Mouse (Mus musculus) stomach, embryonic 15.5 days (tissue): ENCODE data around the gene Acap3. TPM values are rescaled to one million over a fixed set of nuclear protein-coding genes. Genes with fewer than 3 reads are reported as not detected.

ENCODE experiments used
- ATAC-seq: fragments of 200-750 bp; cut with Nextera tagmentation; 2 replicates; pipeline ENCODE4 v1.8.0; 2017; ENCODE audit warnings: low read depth, moderate number of reproducible peaks, moderate TSS enrichment; ENCODE audit not compliant: insufficient read depth, low FRiP score
- H3K27ac ChIP-seq: fragments of 300-500 bp; sonication (generic); 2 replicates; pipeline ENCODE4 v1.5.1; 2015; ENCODE audit warnings: mild to moderate bottlenecking, inconsistent platforms
- H3K27me3 ChIP-seq: fragments of 300-500 bp; sonication (generic); replicated peaks from 2 replicates; pipeline ENCODE4 v1.6.1; 2015; ENCODE audit warnings: inconsistent platforms
- H3K36me3 ChIP-seq: fragments of 300-500 bp; sonication (generic); 2 replicates; pipeline ENCODE4 v1.6.1; 2015; ENCODE audit warnings: inconsistent platforms
- H3K4me1 ChIP-seq: fragments of 300-500 bp; sonication (generic); 2 replicates; pipeline ENCODE4 v1.6.1; 2015; ENCODE audit warnings: inconsistent platforms
- H3K4me2 ChIP-seq: fragments of 300-500 bp; sonication (generic); 2 replicates; pipeline ENCODE4 v1.6.1; 2015; ENCODE audit warnings: mild to moderate bottlenecking, inconsistent platforms
- H3K4me3 ChIP-seq: fragments of 300-500 bp; sonication (generic); replicated peaks from 2 replicates; pipeline ENCODE4 v1.5.1; 2015; ENCODE audit warnings: inconsistent platforms
- H3K9ac ChIP-seq: fragments of 300-500 bp; sonication (generic); 2 replicates; pipeline ENCODE4 v1.6.1; 2015; ENCODE audit warnings: inconsistent platforms
- H3K9me3 ChIP-seq: fragments of 300-500 bp; sonication (generic); 2 replicates; pipeline ENCODE4 v1.6.1; 2016; ENCODE audit warnings: inconsistent platforms
- WGBS: fragments of 180-500 bp; shearing (Covaris S2); methylation state at CpG from one replicate; pipeline ENCODE4 v1.1.7; 2015; 5-methylcytosine and 5-hydroxymethylcytosine counted together
- microRNA-seq: library from miRNA; unstranded; fragments of <30 nt; microRNA quantifications from one replicate; pipeline ENCODE4, GENCODE M21; 2016
- polyA plus RNA-seq: library from polyadenylated mRNA; unstranded; fragments of >200 nt; fragmentation: Nextera tagmentation; extraction: Ambion mirVana; gene quantifications from 2 replicates; pipeline ENCODE4 v1.2.1, GENCODE M21; 2015

Acap3 gene
- polyA plus RNA-seq, 1 experiment from 2014 or later: 17.0 TPM

DNA sequence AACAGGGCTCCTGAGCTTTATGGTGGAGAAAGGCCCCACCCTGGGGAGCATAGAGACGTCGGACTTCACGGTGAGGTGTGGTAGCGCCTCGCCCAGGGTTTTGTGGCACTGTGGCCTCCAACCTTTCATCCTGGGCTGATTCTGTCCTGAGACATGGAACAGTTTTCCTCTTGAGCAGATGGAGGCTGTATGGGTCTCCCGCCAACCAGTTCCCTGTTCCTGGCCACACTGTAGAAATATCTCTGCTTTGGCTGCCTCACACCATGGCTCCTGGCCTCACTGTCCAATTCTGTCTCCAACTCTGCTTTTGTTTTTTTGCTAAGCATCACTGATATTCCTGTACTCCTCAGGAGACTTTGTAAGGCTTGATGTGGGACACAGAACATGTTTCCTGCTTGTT, 63.9 kb downstream of the Acap3 start:
- H3K27ac ChIP-seq: no peak overlapping the region
- H3K4me3 ChIP-seq: no peak overlapping the region
- H3K4me1 ChIP-seq: no peaks in the 10 kb centered on the region
- whole genome bisulfite sequencing: 94% methylated on average over 6 of the region's 6 CpGs
- no peaks in the 10 kb centered on the region for H3K9me3 ChIP-seq
- H3K36me3 ChIP-seq: peaks cover 52% of the 10 kb centered on the region
- H3K27me3 ChIP-seq: no peaks in the 10 kb centered on the region
- no peak overlapping the region for H3K4me2 ChIP-seq
- no peak for ATAC-seq
- no peak overlapping the region for H3K9ac ChIP-seq

Small RNA genes lying within 50 kb of the gene (microRNA-seq; reads per million reads assigned to microRNA genes)
- gene Gm22991: not detected

Other genes starting within 250 kb of the Acap3 start
- gene Gm10563, start 246.4 kb upstream of the Acap3 start, polyA plus RNA-seq: not detected in 2 replicates
- 39.6 and 42.0 TPM in 2 replicates for gene Mmp23, start 238.4 kb upstream of the Acap3 start, polyA plus RNA-seq
- 23.3 and 24.1 TPM in 2 replicates for gene Mib2, start 222.6 kb upstream of the Acap3 start, polyA plus RNA-seq
- gene Fndc10, start 197.5 kb upstream of the Acap3 start, polyA plus RNA-seq: 9.0 and 10.0 TPM in 2 replicates
- 141 and 152 TPM in 2 replicates for gene Ssu72, start 187.0 kb upstream of the Acap3 start, polyA plus RNA-seq
- gene Tmem240, start 157.0 kb upstream of the Acap3 start, polyA plus RNA-seq: 0.80 and 0.85 TPM in 2 replicates
- 110 and 114 TPM in 2 replicates for gene Atad3a, start 130.7 kb upstream of the Acap3 start, polyA plus RNA-seq
- gene Vwa1, start 117.1 kb upstream of the Acap3 start, polyA plus RNA-seq: 27.6 and 28.2 TPM in 2 replicates
- 0.55 and 0.89 TPM in 2 replicates for gene Tmem88b, start 105.9 kb upstream of the Acap3 start, polyA plus RNA-seq
- 0.22 TPM in 1 of 2 replicates, not detected in the other for gene Ankrd65, start 101.4 kb upstream of the Acap3 start, polyA plus RNA-seq
- gene Mrpl20, start 88.9 kb upstream of the Acap3 start, polyA plus RNA-seq: 195 and 219 TPM in 2 replicates
- 166 and 167 TPM in 2 replicates for gene Ccnl2, start 79.3 kb upstream of the Acap3 start, polyA plus RNA-seq
- gene Aurkaip1, start 60.5 kb upstream of the Acap3 start, polyA plus RNA-seq: 138 and 157 TPM in 2 replicates
- gene Mxra8, start 52.1 kb upstream of the Acap3 start, polyA plus RNA-seq: 110 and 121 TPM in 2 replicates
- gene Dvl1, start 44.4 kb upstream of the Acap3 start, polyA plus RNA-seq: 13.7 and 16.0 TPM in 2 replicates
- gene Tas1r3, start 28.5 kb upstream of the Acap3 start, polyA plus RNA-seq: 0.30 and 0.50 TPM in 2 replicates
- gene Cptp, start 22.4 kb upstream of the Acap3 start, polyA plus RNA-seq: 14.7 and 15.7 TPM in 2 replicates
- gene Ints11, start 22.3 kb upstream of the Acap3 start, polyA plus RNA-seq: 59.7 and 60.7 TPM in 2 replicates
- gene Pusl1, start within 50 bp of the Acap3 start, polyA plus RNA-seq: 51.2 and 51.9 TPM in 2 replicates
- 100 and 102 TPM in 2 replicates for gene Ube2j2, start 52.0 kb downstream of the Acap3 start, polyA plus RNA-seq
- gene C1qtnf12, start 70.5 kb downstream of the Acap3 start, polyA plus RNA-seq: 46.2 and 49.1 TPM in 2 replicates
- gene B3galt6, start 100.8 kb downstream of the Acap3 start, polyA plus RNA-seq: 14.4 and 14.6 TPM in 2 replicates
- gene Sdf4, start 101.0 kb downstream of the Acap3 start, polyA plus RNA-seq: 154 and 168 TPM in 2 replicates
- gene Tnfrsf4, start 122.0 kb downstream of the Acap3 start, polyA plus RNA-seq: 0.64 and 1.1 TPM in 2 replicates
- gene Tnfrsf18, start 134.3 kb downstream of the Acap3 start, polyA plus RNA-seq: 2.3 and 2.5 TPM in 2 replicates
- gene Ttll10, start 167.6 kb downstream of the Acap3 start, polyA plus RNA-seq: 4.1 and 5.0 TPM in 2 replicates
- 27.3 and 29.9 TPM in 2 replicates for gene 9430015G10Rik, start 218.2 kb downstream of the Acap3 start, polyA plus RNA-seq
- 0.39 and 0.44 TPM in 2 replicates for gene Rnf223, start 238.7 kb downstream of the Acap3 start, polyA plus RNA-seq